In the genomic region with DNA sequence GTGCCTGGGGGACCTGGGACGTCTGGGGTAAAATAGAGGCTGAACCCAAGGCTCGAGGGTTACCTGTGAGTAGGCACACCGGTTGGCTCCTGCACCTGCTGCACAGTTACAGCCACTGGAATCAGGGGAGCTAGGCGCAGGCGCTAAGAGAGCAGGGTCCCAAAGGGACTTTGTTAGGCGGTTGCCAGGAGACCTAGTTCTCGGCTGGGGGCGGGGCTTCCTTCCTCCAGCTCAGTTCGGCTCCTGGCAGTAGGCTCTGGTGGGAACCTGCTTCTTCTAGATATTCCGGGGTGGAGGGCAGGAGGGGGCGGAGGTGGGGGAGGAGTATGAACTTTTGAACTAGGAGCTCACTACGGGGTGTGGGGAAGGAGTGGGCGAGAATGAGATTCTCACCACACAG, we compare ENCODE assay signal across 8 mouse cellular contexts. TPM values are rescaled to one million over a fixed set of nuclear protein-coding genes. Genes with fewer than 3 reads are reported as not detected.
A peak's percentile ranks its signal among the peaks of the same experiment; 100 is the strongest.
DNase-seq lines count a peak whose midpoint lies in the region; ATAC-seq lines count a peak whose summit lies in the region.

No protein-coding gene starts in this region.

- no peaks in the 10 kb centered on the region for H3K9me3 ChIP-seq in liver, embryonic 11.5 days (ENCODE audit: control insufficient read depth, low read length)
- H3K9me3 ChIP-seq in liver, embryonic 12.5 days (replicated peaks): no peaks in the 10 kb centered on the region
- H3K9me3 ChIP-seq in embryonic facial prominence, embryonic 15.5 days (replicated peaks): no peaks in the 10 kb centered on the region
- no peaks in the 10 kb centered on the region for H3K9me3 ChIP-seq in hindbrain, embryonic 11.5 days (ENCODE audit: control insufficient read depth, low read length)
- no peaks in the 10 kb centered on the region for H3K9me3 ChIP-seq in neural tube, embryonic 11.5 days (ENCODE audit: control insufficient read depth, low read length)

- ATAC-seq in liver, embryonic 11.5 days (replicated peaks; ENCODE audit: low FRiP score): peak; percentile 54
- ATAC-seq in liver, embryonic 12.5 days: no peak
- ATAC-seq in embryonic facial prominence, embryonic 15.5 days (ENCODE audit: insufficient number of reproducible peaks, low FRiP score, low TSS enrichment, low read depth): peak; percentile 51; the same call in 1 of the 2 replicates
- peak; percentile 89 for ATAC-seq in hindbrain, embryonic 11.5 days (ENCODE audit: low FRiP score)
- ATAC-seq in neural tube, embryonic 11.5 days (ENCODE audit: insufficient read depth, low FRiP score, low TSS enrichment): peak; percentile 72; the same call in 1 of the 2 replicates

- no peaks in the 10 kb centered on the region; the same call in 1 of the 2 replicates for H3K27me3 ChIP-seq in liver, embryonic 11.5 days (replicated peaks; ENCODE audit: control insufficient read depth, insufficient read depth, low read length)
- H3K27me3 ChIP-seq in liver, embryonic 12.5 days (replicated peaks): peaks cover 29% of the 10 kb centered on the region
- H3K27me3 ChIP-seq in embryonic facial prominence, embryonic 15.5 days: 0 out of 2 replicates have a peak, but pooled peaks cover 4% of the 10 kb centered on the region
- no peaks in the 10 kb centered on the region for H3K27me3 ChIP-seq in hindbrain, embryonic 11.5 days (ENCODE audit: control insufficient read depth, insufficient read depth, low read length)
- H3K27me3 ChIP-seq in neural tube, embryonic 11.5 days (ENCODE audit: control insufficient read depth, insufficient read depth, low read length): no peaks in the 10 kb centered on the region

- intact Hi-C loops in left cerebral cortex, postnatal 4 days (cut with DNase I): no loop called here

- no peaks in the 10 kb centered on the region for H3K36me3 ChIP-seq in liver, embryonic 11.5 days (ENCODE audit: control insufficient read depth, insufficient read depth, low read length)
- H3K36me3 ChIP-seq in liver, embryonic 12.5 days: no peaks in the 10 kb centered on the region
- no peaks in the 10 kb centered on the region for H3K36me3 ChIP-seq in embryonic facial prominence, embryonic 15.5 days
- H3K36me3 ChIP-seq in hindbrain, embryonic 11.5 days (ENCODE audit: control insufficient read depth, insufficient read depth, low read length): no peaks in the 10 kb centered on the region
- no peaks in the 10 kb centered on the region for H3K36me3 ChIP-seq in neural tube, embryonic 11.5 days (ENCODE audit: control insufficient read depth, insufficient read depth, low read length)

- no peaks in the 10 kb centered on the region; the same call in 1 of the 2 replicates for H3K4me1 ChIP-seq in liver, embryonic 11.5 days (replicated peaks; ENCODE audit: control insufficient read depth, insufficient read depth, low read length)
- peaks cover 12% of the 10 kb centered on the region for H3K4me1 ChIP-seq in liver, embryonic 12.5 days
- peaks cover 5% of the 10 kb centered on the region; the same call in 1 of the 2 replicates for H3K4me1 ChIP-seq in embryonic facial prominence, embryonic 15.5 days
- H3K4me1 ChIP-seq in hindbrain, embryonic 11.5 days (replicated peaks; ENCODE audit: control insufficient read depth, insufficient read depth, low read length): peaks cover 8% of the 10 kb centered on the region; the same call in 1 of the 2 replicates
- peaks cover 5% of the 10 kb centered on the region for H3K4me1 ChIP-seq in neural tube, embryonic 11.5 days (ENCODE audit: control insufficient read depth, insufficient read depth, low read length)

- H3K9ac ChIP-seq in liver, embryonic 11.5 days (ENCODE audit: low read depth, low read length): no peak overlapping the region
- H3K9ac ChIP-seq in liver, embryonic 12.5 days: no peak overlapping the region
- H3K9ac ChIP-seq in embryonic facial prominence, embryonic 15.5 days: no peak overlapping the region
- no peak overlapping the region for H3K9ac ChIP-seq in hindbrain, embryonic 11.5 days (ENCODE audit: low read depth, low read length)
- no peak overlapping the region; the same call in 1 of the 2 replicates for H3K9ac ChIP-seq in neural tube, embryonic 11.5 days (ENCODE audit: low read length)

- H3K27ac ChIP-seq in liver, embryonic 11.5 days (ENCODE audit: low read depth, low read length): no peak overlapping the region
- no peak overlapping the region for H3K27ac ChIP-seq in liver, embryonic 12.5 days
- H3K27ac ChIP-seq in embryonic facial prominence, embryonic 15.5 days (replicated peaks): no peak overlapping the region
- no peak overlapping the region for H3K27ac ChIP-seq in hindbrain, embryonic 11.5 days (ENCODE audit: low read depth, low read length)
- no peak overlapping the region for H3K27ac ChIP-seq in neural tube, embryonic 11.5 days (ENCODE audit: low read depth, low read length)

- peak; percentile 57 for DNase-seq in liver, embryonic 11.5 days (ENCODE audit: low spot score)
- DNase-seq in hindbrain, embryonic 11.5 days (ENCODE audit: low spot score): peak; percentile 81
- DNase-seq in left cerebral cortex, postnatal 4 days: peak; percentile 57
- DNase-seq in neural tube, embryonic 11.5 days (ENCODE audit: low spot score): peak; percentile 76
- peak; percentile 45 for DNase-seq in thymus, postnatal 25 days
- no peak for DNase-seq in urinary bladder, adult 2 months (ENCODE audit: low spot score)

- 6% methylated on average over 13 of the region's 13 CpGs for WGBS in liver, embryonic 11.5 days
- 6% methylated on average over 13 of the region's 13 CpGs for WGBS in liver, embryonic 12.5 days (ENCODE audit: insufficient replicate concordance)
- WGBS in embryonic facial prominence, embryonic 15.5 days: 8% methylated on average over 13 of the region's 13 CpGs
- WGBS in hindbrain, embryonic 11.5 days: 6% methylated on average over 13 of the region's 13 CpGs
- WGBS in neural tube, embryonic 11.5 days: 5% methylated on average over 13 of the region's 13 CpGs

- H3K4me2 ChIP-seq in liver, embryonic 11.5 days: no peak overlapping the region
- no peak overlapping the region; the same call in 1 of the 2 replicates for H3K4me2 ChIP-seq in liver, embryonic 12.5 days
- H3K4me2 ChIP-seq in embryonic facial prominence, embryonic 15.5 days (replicated peaks): no peak overlapping the region
- no peak overlapping the region; the same call in 1 of the 2 replicates for H3K4me2 ChIP-seq in hindbrain, embryonic 11.5 days (replicated peaks; ENCODE audit: low read depth, low read length)
- H3K4me2 ChIP-seq in neural tube, embryonic 11.5 days (ENCODE audit: low read depth): no peak overlapping the region

- no peak overlapping the region for H3K4me3 ChIP-seq in liver, embryonic 11.5 days (ENCODE audit: low read depth, low read length)
- H3K4me3 ChIP-seq in liver, embryonic 12.5 days: no peak overlapping the region
- no peak overlapping the region for H3K4me3 ChIP-seq in embryonic facial prominence, embryonic 15.5 days (replicated peaks)
- H3K4me3 ChIP-seq in hindbrain, embryonic 11.5 days (ENCODE audit: low read depth, low read length): no peak overlapping the region
- H3K4me3 ChIP-seq in neural tube, embryonic 11.5 days (ENCODE audit: low read depth, low read length): no peak overlapping the region

RNA-seq across cellular contexts. Expression of a gene that starts 8.0 kb away (rescaled TPM):
- polyA plus RNA-seq in liver, embryonic 11.5 days (2014; fragmentation: Nextera tagmentation; extraction: Ambion mirVana): 0.45 and 0.57 TPM in 2 replicates
- 0.51 and 0.63 TPM in 2 replicates for polyA plus RNA-seq in liver, embryonic 12.5 days (2016; fragmentation: Nextera tagmentation; extraction: Ambion mirVana)
- polyA plus RNA-seq in embryonic facial prominence, embryonic 15.5 days (2015; fragmentation: Nextera tagmentation; extraction: Ambion mirVana): 2.2 TPM in 2 replicates
- polyA plus RNA-seq in hindbrain, embryonic 11.5 days (2014; fragmentation: Nextera tagmentation; extraction: Ambion mirVana): 5.6 and 7.7 TPM in 2 replicates
- total RNA-seq in left cerebral cortex, postnatal 4 days (2021): 1 to 10 TPM; 3.4 to 6.2 TPM
- polyA plus RNA-seq in neural tube, embryonic 11.5 days (2014; fragmentation: Nextera tagmentation; extraction: Ambion mirVana): 6.2 and 6.4 TPM in 2 replicates
- polyA plus RNA-seq in urinary bladder, adult 2 months (2012; rRNA removed): 3.9 and 6.0 TPM in 2 replicates

RNA-seq across cellular contexts. Expression of a gene that starts 50.6 kb away (rescaled TPM):
- polyA plus RNA-seq in liver, embryonic 11.5 days (2014; fragmentation: Nextera tagmentation; extraction: Ambion mirVana): 22.5 and 25.2 TPM in 2 replicates
- polyA plus RNA-seq in liver, embryonic 12.5 days (2016; fragmentation: Nextera tagmentation; extraction: Ambion mirVana): 18.9 and 19.0 TPM in 2 replicates
- 14.7 and 15.8 TPM in 2 replicates for polyA plus RNA-seq in embryonic facial prominence, embryonic 15.5 days (2015; fragmentation: Nextera tagmentation; extraction: Ambion mirVana)
- polyA plus RNA-seq in hindbrain, embryonic 11.5 days (2014; fragmentation: Nextera tagmentation; extraction: Ambion mirVana): 15.7 and 16.4 TPM in 2 replicates
- 10 to 100 TPM; 11.6 to 12.4 TPM for total RNA-seq in left cerebral cortex, postnatal 4 days (2021)
- 14.9 and 15.4 TPM in 2 replicates for polyA plus RNA-seq in neural tube, embryonic 11.5 days (2014; fragmentation: Nextera tagmentation; extraction: Ambion mirVana)
- polyA plus RNA-seq in urinary bladder, adult 2 months (2012; rRNA removed): 7.5 and 8.1 TPM in 2 replicates

RNA-seq across cellular contexts. Expression of a gene that starts 55.2 kb away (rescaled TPM):
- 37.2 and 37.3 TPM in 2 replicates for polyA plus RNA-seq in liver, embryonic 11.5 days (2014; fragmentation: Nextera tagmentation; extraction: Ambion mirVana)
- polyA plus RNA-seq in liver, embryonic 12.5 days (2016; fragmentation: Nextera tagmentation; extraction: Ambion mirVana): 40.9 and 44.2 TPM in 2 replicates
- 0.83 and 0.97 TPM in 2 replicates for polyA plus RNA-seq in embryonic facial prominence, embryonic 15.5 days (2015; fragmentation: Nextera tagmentation; extraction: Ambion mirVana)
- 1.4 and 2.2 TPM in 2 replicates for polyA plus RNA-seq in hindbrain, embryonic 11.5 days (2014; fragmentation: Nextera tagmentation; extraction: Ambion mirVana)
- not detected for total RNA-seq in left cerebral cortex, postnatal 4 days (2021)
- polyA plus RNA-seq in neural tube, embryonic 11.5 days (2014; fragmentation: Nextera tagmentation; extraction: Ambion mirVana): 2.6 and 4.3 TPM in 2 replicates
- 0.19 and 0.27 TPM in 2 replicates for polyA plus RNA-seq in urinary bladder, adult 2 months (2012; rRNA removed)
